Mouse (Mus musculus) adrenal gland, postnatal 4 days (tissue): Measurements from ENCODE around the gene Ifit2. TPM values are rescaled to one million over a fixed set of nuclear protein-coding genes. Genes with fewer than 3 reads are reported as not detected.

ENCODE experiments used
- DNase-seq, 2 experiments: peaks; one replicate each; pipeline ENCODE4 v3.0.0; 2021 to 2022; ENCODE audit warnings: low spot score in 2 of 2, mixed read lengths in 2 of 2
- long read RNA-seq, 2 experiments: library from polyadenylated mRNA; stranded (forward); transcript quantifications; one replicate each; pipeline ENCODE4 v2.0.0; 2021
- total RNA-seq, 2 experiments: library from RNA; stranded (reverse); gene quantifications; 2 replicates each; pipeline ENCODE4 v1.2.3; 2021

Ifit2 gene
- total RNA-seq: 1 to 10 TPM; 4.2 to 5.5 TPM
- long read RNA-seq, experiment 1, partial matches to known transcripts: 1 of 2 reads
- long read RNA-seq, experiment 1, other reads (novel, unspliced or antisense): 0 of 2 reads
- long read RNA-seq, experiment 2, partial matches to known transcripts: 4 of 8 reads
- long read RNA-seq, experiment 2, other reads (novel, unspliced or antisense): 4 of 8 reads

DNA sequence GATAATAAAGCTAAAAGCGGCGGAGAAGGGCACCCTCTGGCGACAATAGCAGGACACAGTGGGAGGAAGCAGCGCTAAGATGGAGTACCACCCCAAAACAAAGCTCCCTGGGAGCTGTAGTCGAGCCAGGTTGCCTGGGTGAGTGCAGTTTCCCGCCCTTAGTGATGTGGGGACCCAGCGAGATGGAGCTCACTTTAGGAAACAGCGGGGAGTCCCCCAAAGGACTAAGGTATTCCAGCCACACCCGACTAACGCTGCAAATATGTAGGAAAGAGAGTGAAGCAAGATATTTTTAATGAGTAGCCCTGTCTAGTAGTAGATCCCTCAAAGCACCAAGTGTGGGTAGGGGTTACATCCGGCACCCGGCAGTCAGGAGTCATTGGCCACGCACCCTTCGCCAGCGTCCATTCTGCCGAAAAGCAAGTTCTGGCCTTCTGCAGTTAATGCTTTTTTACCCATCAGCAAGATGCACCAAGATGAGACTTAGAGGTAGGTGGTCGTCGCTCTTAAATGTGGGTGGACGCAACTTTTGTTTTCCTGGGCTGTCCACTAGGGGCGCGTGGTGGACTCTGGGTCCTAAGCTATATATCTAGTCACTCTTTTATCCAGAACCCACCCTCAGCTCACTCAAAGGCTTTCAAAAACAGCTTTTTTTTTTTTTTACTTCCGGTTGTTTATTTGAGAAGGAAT, at the start of gene Ifit2:
Ifit2 (plus strand) TSS at position 161 of the 690 bp plus-strand sequence.
- DNase-seq: peak in 1 of 2 experiments; percentile 28

DNA sequence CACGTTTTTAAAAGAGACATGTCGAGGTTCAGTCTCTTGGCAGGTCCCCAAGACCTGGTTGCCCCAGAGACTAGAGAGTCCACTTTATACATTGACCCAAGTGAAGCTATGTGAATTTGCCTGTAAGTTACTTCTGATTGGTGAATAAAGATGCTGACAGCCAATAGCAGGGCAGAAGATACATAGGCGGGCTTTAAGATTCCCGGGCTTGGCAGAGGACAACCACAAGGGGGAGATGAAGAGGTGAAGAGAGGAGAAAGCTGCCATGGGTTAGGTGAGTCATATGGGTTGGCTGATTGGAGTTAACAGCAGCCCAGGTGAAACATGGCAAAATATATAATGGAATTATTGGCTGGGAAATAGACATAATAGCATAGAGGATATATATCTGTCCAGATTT, 49.7 kb upstream of the Ifit2 start:
- DNase-seq: peak in 1 of 2 experiments; percentile 57

DNA sequence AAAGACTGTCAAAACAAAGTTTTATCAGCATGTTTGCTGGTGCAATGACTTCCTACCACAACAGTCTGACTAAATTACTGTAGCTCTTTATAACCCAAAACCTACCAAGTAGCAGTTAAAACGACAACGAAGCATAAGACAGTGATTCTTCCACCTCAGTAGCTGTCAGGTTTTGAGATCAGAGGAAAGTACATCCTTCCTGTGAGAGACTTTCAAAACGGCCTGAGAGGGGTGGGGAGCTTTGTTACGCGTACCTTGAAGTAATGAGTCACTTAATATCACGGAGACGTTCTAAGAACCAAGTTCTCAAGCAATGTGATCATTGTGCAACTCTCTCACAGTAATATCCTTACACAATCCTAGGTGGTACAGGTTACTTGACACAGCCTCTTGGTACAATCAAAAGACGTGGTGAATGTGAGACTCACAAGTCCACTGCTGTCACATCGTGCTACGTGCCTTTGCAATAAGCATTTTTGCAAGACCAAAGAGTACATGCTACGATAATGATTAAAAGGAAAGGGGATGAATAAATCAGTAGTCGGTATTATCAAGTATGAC, 45.3 kb upstream of the Ifit2 start:
- no peak for DNase-seq

DNA sequence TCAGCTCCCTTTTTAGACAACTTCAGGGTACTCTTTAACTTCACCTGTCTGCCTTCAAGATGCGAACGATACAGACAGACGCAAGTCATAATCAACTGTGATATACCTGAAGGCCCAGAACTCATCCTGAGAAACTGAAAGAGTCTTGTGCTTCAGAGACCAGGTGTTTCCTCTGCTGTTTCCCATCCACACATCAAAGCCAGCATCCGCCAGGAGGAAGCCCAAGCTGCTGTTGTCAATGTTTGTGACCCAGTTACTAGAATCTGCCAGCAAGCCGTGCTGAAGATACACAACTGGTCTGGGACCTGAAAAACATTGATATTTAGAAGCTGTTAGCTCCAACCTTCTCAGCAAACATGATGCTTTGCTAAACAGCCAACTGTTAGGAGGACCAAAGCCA, 39.8 kb upstream of the Ifit2 start:
- DNase-seq: no peak

GRCm38 (mm10) chr19:34511528-34511927, 39.0 kb upstream of the Ifit2 start:
- DNase-seq: no peak

DNA sequence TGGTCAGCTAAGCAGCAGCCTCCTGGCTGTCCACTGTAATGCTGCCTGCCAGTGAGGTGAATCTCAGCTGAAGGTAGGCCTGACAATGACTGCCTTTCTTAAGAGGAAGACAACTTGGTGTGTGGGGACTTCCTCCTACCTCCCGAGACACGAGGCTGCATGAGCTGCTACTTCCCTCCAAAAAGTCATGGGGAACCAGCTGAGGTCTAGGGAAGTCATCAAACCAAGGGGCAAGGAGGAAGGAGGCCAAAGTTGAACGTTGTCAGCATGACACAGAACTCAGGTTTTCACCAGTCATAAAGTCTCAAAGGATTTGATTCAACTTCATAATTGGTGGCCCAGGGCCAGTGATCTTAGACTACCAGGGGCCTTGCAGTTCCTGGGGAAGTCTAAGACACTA, 34.8 kb upstream of the Ifit2 start:
- no peak for DNase-seq

GRCm38 (mm10) chr19:34516346-34516745, 34.1 kb upstream of the Ifit2 start:
- no peak for DNase-seq

- no peak for DNase-seq
Observed at GRCm38 (mm10) chr19:34517197-34517596, 33.3 kb upstream of the Ifit2 start.

DNA sequence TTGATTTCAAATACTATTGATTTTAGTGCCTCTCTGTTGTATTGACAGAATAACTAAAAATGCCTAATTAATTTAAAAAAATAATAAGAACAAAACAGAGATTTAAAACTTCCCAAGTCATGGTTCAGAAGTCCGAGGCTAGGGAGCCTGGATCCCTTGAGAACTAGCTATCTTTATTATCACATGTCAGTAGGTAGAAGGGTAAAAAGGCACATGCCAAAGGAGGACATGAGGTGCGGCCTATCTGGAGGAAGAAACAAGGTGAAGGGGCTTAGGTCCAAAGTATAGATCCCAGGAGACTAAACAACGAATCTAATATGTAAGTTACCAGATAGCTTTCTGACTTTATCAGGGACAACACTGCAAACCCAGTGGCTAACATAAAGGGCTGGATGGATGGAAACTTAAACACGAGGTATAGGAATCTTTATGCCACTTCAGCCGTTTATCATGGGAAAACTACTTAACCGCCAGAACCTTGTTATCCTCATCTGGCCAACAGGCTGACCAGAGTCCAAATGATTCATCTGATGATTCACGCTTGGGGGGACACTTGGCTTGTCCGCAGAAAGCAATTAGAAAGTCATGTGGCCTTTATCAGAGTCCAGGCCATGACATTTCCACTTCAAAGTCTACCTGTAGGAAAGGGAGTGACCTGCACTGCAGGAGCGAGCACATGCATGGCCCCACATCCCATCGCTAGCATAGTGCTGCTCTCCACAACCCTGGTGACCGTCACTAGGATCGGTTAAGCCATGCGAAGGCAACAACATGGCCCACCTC, 32.5 kb upstream of the Ifit2 start:
- DNase-seq: no peak

GRCm38 (mm10) chr19:34518786-34519185, 31.7 kb upstream of the Ifit2 start:
- no peak for DNase-seq

DNA sequence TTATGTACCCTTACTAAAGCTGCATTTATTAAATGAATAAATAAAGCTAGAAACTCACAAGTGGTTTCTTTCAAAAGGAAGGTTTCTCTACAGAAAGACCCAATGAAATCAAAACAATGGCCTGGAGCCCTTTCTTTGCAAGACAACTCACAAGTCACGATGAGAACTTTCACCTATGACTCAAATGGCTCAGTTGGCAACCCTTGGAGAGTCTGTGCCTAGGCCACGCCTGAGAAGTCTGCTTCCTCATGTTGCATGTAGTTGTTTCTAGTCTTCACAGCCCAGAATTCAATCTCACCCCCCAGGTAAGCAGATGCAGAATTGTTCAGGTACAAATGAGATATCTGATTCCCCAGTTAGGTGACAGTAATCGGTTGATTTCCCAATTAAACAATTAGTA, 30.8 kb upstream of the Ifit2 start:
- no peak for DNase-seq

DNA sequence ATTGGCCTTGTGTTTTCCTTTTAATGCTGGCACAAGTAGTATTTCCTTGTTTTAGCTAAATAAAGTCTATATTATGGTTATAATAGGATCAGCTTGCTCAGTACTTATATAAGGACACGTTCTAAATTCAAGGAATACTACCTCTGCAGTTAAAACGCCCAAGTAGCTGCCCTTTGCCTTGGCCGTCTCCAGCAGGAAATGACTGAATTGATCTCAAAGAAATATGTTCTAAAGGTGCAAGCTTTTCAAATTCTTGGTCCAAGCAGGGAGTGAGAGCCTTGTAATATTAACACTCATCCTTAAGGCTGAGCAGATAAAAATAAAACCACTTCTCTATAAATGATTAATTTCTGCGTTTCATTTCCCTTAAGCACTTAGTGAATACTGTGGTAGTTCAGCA, 30.4 kb upstream of the Ifit2 start:
- DNase-seq: no peak

DNA sequence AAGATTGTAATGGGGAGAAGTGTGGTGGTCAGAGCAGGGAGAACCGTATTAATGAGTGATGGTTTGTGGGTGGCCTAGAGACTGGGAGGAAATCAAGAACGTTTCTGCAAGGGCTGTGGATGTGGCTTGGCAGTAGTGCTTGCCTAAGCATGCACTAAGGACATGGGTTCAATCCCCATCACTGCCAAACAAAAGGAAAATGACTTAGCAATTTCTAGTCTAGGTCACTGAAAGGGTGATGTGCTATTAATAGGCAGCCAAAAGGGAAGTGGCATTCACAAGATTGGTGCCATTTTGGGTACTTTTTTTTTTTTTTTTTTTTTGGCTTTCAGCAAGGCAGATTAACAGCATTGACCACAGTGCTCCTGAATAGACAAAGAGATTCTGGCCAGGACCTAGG, 29.1 kb upstream of the Ifit2 start:
- DNase-seq: no peak

GRCm38 (mm10) chr19:34521978-34522377, 28.5 kb upstream of the Ifit2 start:
- DNase-seq: no peak

GRCm38 (mm10) chr19:34523106-34523725, 27.3 kb upstream of the Ifit2 start:
- no peak for DNase-seq

GRCm38 (mm10) chr19:34524646-34525045, 25.8 kb upstream of the Ifit2 start:
- no peak for DNase-seq

- DNase-seq: no peak
Observed at GRCm38 (mm10) chr19:34526321-34526923, 24.1 kb upstream of the Ifit2 start.

DNA sequence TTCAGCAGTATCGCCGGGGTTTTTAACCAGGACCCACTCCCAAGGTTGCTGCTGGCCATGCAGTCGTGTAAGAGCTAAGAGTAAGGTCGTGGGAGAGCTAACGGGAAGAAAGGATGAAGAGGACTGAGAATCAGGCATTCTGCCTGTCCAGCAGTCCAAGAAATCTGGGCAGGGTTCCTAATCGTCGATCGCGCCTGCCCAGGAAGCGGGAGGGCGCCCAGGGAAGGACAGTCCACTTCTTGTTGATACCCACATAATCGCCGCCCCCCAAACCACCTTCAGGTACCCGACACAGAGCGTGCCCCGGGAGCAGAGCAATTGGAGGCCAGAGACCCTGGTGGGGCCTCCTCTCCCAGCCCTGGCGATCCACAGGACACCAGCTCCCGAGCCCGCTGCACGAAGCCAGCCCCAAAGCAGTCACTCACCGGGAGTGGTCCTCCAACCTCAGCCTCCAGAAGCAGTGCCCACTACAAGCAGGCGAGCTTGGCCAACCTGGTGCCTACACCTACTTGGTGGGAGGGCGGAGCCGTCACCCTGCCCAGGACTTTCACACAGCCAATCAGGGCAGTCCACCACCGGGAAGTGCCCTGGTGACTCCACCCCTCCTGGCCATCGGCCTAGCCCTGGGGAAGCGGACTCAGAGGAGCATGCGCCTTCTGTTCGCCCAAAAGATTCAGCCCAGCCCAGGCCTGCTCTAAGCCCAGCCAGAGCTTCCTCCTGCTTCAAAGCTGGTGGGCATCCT, 23.4 kb upstream of the Ifit2 start, which contains the start of gene Lipa:
Lipa (minus strand) TSS at position 534 of the 742 bp plus-strand sequence.
- peak; percentile 80 to 91 for DNase-seq

GRCm38 (mm10) chr19:34532061-34532751, 18.3 kb upstream of the Ifit2 start:
- no peak for DNase-seq

DNA sequence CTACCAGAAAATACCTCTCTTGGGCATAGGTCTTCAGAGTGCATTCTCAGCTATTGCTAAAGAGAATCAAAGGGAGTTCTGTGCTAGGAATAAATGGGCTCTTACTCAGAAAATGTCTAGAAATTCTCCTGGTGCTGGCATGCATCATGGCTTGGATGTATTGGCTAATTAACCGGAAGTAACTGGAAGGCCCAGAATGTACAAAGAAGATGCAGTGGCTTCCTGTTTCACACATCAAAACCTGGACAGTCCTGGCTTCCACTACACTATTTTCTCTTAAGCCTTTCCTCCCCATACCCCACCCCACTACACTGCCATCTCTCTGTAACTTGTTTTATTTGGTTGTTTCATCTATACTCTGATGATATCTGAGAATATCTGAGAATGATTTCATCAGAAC, 11.1 kb upstream of the Ifit2 start:
- no peak for DNase-seq
